In genomic region chr11:105121792-105122191, GRCm38 (mm10) we compare ENCODE assay signal across 33 mouse cellular contexts. TPM values are rescaled to one million over a fixed set of nuclear protein-coding genes. Genes with fewer than 3 reads are reported as not detected.
"Had no signal": no experiment of that assay in that cellular context is flagged by ENCODE, and none has a peak within 500 bp of the region (broad histone marks: within the 10 kb centered on the region; RNA-seq: fewer than 3 reads in every experiment).

No protein-coding gene starts in this region.

RNA-seq across cellular contexts. Expression of gene Gm10842, which starts 24.9 kb away (rescaled TPM):
- total RNA-seq: gastrocnemius, adult 2 months; gastrocnemius, postnatal 10 days; gastrocnemius, postnatal 25 days; gastrocnemius, postnatal 4 days; granulocyte monocyte progenitor cell, adult 5-6 weeks; heart, adult 2 months; heart, postnatal 14 days; heart, postnatal 36 days; hematopoietic stem cell, adult 5-6 weeks; hindbrain, postnatal 0 days; layer of hippocampus, adult 8-10 months; layer of hippocampus, postnatal 14 days; layer of hippocampus, postnatal 36 days; left cerebral cortex, adult 18-20 months; left cerebral cortex, postnatal 14 days; left cerebral cortex, postnatal 36 days had no signal
- polyA plus RNA-seq: frontal cortex, adult 2 months; heart, adult 2 months; heart, embryonic 11.5 days; heart, embryonic 13.5 days; heart, embryonic 15.5 days; heart, postnatal 0 days; hindbrain, embryonic 11.5 days; hindbrain, embryonic 13.5 days; hindbrain, embryonic 15.5 days; hindbrain, postnatal 0 days; intestine, embryonic 14.5 days; intestine, embryonic 16.5 days; kidney, adult 2 months; kidney, embryonic 15.5 days; limb, embryonic 10.5 days; limb, embryonic 12.5 days; limb, embryonic 14.5 days; liver, embryonic 11.5 days; liver, embryonic 13.5 days had no signal

RNA-seq across cellular contexts. Expression of gene Efcab3, which starts 58.4 kb away (rescaled TPM):
- total RNA-seq: gastrocnemius, adult 2 months; gastrocnemius, postnatal 10 days; gastrocnemius, postnatal 25 days; gastrocnemius, postnatal 4 days; granulocyte monocyte progenitor cell, adult 5-6 weeks; heart, adult 2 months; heart, postnatal 14 days; heart, postnatal 36 days; hematopoietic stem cell, adult 5-6 weeks; hindbrain, postnatal 0 days had no signal
- polyA plus RNA-seq: heart, adult 2 months; heart, embryonic 11.5 days; heart, embryonic 13.5 days; heart, embryonic 15.5 days; heart, postnatal 0 days; hindbrain, embryonic 11.5 days; hindbrain, embryonic 13.5 days; kidney, adult 2 months; limb, embryonic 10.5 days; limb, embryonic 12.5 days had no signal
